Mouse (Mus musculus): ENCODE data around the gene Tmem143.

GRCm38 (mm10) chr7:45856950-45857901 lies 39.5 kb upstream of the Tmem143 start:
- TF ChIP-seq CTCF (IDR thresholded peaks at IDR 0.05; ENCODE audit: extremely low read depth, insufficient read depth, insufficient read length, insufficient replicate concordance) (no peak), POLR2A (IDR thresholded peaks at IDR 0.05; ENCODE audit: low read depth, low read length) (no peak)

Data from spleen, adult 2 months (tissue).